Mouse (Mus musculus): ENCODE measurements at regions not wholly inside any gene's neighbourhood (a gene's known extent, or its start where the extent isn't known, plus 50 kb on each side); places are given as distances from the start of the nearest gene placed in this dataset.

- TF ChIP-seq GATA1 (IDR thresholded peaks at IDR 0.05; ENCODE audit: low read length) (no peak), TAL1 (IDR thresholded peaks at IDR 0.05; ENCODE audit: low read length) (no peak)
Observed at GRCm38 (mm10) chr10:91572796-91573195, 391.7 kb upstream of the Tmpo start.
